Mouse (Mus musculus) kidney, postnatal 14 days (tissue): ENCODE results near the gene Gm49601.
A peak's percentile ranks its signal among the peaks of the same experiment; 100 is the strongest.

Source experiments
- DNase-seq: peaks from one replicate; pipeline ENCODE4 v3.0.0; 2022; ENCODE audit warnings: mixed read lengths

Gm49601 gene

DNA sequence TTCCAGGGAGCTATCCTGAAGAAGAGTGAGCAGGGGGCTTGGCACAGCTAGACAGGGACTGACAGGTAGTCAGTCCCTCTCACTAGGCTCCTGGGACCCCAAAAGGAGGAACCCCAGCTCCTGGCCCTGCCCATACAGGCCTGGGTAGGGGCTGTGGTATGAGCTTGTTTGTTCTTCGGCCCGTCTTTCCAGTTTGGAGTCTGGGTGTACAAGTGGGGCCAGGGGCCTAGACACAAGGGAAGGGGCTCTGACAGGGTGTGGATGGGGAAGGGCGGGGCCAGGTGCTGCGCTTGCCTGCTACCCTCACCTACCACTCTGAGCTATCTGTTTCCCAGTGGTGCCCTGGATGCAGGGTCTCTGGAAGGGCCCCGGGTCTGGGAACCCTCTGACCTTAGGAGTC lies 20.5 kb downstream of the Gm49601 start:
- DNase-seq, result no peak

DNA sequence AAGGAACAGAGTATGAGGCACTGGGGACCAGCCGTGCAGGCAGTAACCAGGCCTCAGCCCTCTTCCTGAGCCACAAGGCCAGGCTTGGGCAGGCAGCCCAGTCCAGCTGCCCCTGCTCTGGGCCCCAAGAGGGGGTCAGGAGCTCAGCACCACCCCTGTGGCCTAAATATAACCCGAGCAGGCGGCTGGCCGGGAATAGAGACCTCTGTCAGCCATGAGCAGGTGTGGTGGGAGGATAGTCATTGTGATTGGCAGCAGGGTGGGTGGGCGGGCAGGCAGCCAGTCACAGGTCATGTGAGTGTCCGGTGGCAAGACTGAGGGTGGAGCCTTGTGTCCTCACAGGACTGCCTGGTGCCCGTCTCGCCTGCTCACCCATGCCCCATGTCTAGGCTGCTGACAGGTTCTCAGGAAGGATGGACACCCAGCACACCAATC lies 21.9 kb downstream of the Gm49601 start:
- DNase-seq, result peak; percentile 48

DNA sequence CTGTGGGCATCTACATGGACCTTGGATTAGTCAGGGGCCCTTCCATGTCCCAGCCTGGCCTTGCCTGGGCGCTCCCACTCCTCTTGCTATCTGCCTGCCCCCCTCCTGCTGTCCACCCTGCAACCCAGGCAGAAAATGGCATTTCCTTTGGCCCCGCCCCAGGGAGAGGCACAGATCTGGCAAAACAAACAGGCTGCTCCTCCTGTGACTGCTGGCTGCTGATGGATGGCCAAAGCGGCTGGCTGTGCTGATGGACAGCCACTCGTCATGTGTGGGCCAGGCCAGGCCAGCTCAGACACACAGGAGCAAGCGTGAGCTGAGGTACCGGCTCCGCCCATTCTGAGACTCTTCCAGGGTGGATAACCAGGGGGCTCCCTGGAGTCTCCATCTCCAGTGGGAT lies 24.8 kb downstream of the Gm49601 start:
- DNase-seq, result no peak

GRCm38 (mm10) chr16:18598006-18598405 lies 28.2 kb downstream of the Gm49601 start:
- DNase-seq, result no peak

- DNase-seq, result no peak
Observed at GRCm38 (mm10) chr16:18596255-18596654, 30.0 kb downstream of the Gm49601 start.

GRCm38 (mm10) chr16:18593930-18594329 lies 32.3 kb downstream of the Gm49601 start:
- DNase-seq, result no peak

GRCm38 (mm10) chr16:18591047-18592018 lies 34.9 kb downstream of the Gm49601 start:
- DNase-seq, result no peak

DNA sequence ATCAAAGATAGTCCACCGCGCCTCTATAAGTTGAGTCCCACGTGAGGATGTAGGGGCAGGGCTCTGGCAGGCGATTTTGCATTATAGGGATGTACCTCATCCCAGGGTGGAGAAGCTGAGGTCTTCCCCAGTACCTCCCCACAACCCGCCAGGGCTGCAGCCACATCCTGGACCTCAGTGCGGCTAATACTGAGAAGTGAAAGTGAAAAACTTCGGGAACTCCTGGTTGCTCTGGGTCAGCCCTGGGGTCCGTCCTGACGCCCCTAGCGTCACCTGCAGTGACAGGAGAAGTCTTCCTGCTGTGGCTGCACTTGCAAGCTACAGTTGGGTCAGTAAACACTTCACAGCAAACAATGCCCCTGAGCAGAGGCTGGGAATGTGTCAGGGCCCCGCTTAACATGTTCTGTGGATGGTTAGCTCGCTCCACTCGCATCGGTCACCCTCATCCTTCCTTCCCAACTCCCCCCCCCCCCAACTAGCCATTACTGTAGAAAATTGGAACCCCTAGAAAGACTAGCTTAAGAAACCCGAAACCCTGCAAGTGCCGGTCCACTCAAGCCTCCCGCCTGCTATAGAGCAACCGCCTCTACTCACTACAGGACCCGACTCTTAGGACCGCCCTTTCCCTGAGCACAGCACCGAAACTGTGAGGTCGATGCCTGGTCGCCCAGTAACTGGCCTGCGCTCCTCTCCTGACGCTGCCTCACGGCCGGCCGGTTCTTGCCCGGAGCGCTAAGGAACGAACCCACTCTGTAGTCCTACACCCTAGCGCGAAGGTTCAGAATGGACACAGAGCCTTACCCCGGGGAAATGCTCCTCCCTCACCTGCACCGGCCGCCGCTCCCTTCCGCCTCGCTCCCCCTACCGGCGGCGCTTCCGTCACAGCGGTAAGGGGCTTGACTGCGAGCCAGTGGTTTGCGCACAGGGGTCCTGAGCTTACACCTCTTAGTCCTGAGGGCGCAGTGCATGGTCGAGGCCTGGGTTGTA lies 36.1 kb downstream of the Gm49601 start, which contains the start of gene Tbx1:
Tbx1 (minus strand) TSS at position 868 of the 987 bp plus-strand sequence.
- DNase-seq, result no peak

- DNase-seq, result no peak
Observed at GRCm38 (mm10) chr16:18589080-18589621, 37.1 kb downstream of the Gm49601 start.

DNA sequence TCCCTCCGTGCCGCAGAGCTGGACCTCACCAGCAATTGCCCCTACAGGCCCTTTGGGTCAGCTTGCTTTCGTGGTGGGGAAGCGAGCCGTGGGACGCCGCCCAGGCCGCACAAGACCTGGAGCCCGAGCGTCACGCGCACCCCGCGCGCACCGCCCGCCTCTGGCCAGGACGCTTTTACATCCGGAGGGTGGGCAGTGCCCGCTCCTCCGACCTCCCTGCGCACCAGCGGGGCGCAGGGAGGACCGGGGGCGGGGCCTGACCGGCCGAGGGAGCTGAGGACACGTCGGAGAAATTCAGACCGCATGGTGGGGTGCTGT lies 37.5 kb downstream of the Gm49601 start:
- DNase-seq, result no peak

GRCm38 (mm10) chr16:18587847-18588737 lies 38.1 kb downstream of the Gm49601 start:
- DNase-seq, result no peak

DNA sequence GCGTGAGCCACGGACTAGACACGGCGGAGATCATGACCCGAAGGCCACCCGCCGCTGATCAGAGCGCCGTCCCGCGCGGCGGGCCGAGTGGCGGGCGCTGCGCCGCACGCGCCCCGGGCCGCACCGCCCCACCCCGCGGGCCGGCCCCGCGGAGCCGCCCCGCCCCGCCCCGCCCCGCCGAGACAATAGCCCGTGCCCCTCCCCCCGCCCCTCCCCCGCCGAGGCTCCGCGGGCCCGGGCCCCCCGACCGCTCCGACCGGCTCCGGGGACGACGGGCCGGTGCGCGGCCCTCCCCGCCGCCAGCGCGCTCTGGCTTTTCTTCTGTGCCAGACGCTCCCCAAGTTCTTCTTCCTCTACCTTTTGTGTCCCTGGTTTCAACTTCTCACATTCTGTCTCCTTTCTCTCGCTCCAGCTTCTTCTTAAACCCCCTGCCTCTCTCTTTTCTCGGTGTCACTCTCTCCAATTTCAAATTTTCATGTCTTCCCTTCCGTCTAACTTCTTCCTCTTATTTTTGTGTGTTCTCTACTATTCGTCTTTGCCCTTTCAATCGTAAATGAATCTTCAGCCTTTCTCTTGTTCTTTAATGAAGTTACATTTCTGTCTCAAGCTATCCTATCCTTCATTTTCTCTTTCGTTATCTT lies 39.2 kb downstream of the Gm49601 start:
- DNase-seq, result no peak

GRCm38 (mm10) chr16:18586076-18586905 lies 39.9 kb downstream of the Gm49601 start:
- no peak for DNase-seq

DNA sequence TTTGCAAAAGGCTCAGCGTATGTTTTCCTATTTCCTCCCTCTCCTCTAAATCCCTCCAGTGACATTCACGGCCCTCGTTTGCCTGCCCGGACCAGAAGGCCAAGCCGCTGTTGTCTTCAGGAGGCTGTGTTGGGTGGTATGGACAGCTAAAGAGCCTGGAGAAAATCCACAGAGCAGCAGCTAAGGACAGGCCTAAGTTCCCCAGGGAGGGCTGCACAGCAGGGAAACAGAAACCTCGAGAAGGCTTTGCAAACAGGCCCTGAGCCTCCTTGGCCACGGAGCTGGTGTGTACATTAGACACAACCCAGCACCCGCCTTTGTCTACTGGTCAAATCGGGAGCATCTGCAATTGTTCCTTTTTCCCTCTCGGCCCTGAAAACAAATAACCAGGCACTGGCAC lies 40.6 kb downstream of the Gm49601 start:
- DNase-seq, result no peak

- no peak for DNase-seq
Observed at GRCm38 (mm10) chr16:18584901-18585510, 41.2 kb downstream of the Gm49601 start.

DNA sequence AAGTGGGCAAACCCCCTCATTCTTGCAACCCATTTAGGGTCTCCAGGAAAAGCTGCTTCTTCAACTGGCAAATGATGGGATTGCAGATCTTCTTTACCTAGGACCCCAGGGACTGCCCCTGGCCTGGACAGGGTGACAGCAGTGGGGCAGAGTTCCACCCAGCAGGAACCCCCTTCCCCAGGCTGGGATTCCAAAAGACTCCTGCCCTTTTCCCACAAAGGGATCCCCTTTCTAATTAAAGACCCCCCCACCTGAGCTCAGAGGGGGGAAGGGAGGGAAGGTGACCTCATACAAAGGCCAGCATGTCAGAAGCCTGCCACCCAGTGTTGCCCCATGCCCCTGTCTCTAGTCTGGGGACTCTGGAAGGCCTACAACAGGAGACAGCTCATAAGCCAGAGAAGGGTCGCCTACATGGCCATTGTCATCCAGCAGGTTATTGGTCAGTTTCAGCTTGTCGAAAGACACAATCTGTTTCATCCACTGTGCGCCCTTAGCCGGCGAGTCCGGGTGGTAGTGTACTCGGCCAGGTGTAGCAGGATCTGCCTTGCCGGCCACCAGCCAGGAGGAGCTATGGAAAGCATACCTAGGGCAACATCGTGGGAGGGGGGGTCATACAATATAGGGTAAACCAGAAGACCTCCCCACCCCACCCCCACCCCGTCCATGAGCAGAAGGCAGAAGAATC lies 42.4 kb downstream of the Gm49601 start:
- DNase-seq, result no peak

- no peak for DNase-seq
Observed at GRCm38 (mm10) chr16:18583169-18583568, 43.1 kb downstream of the Gm49601 start.

DNA sequence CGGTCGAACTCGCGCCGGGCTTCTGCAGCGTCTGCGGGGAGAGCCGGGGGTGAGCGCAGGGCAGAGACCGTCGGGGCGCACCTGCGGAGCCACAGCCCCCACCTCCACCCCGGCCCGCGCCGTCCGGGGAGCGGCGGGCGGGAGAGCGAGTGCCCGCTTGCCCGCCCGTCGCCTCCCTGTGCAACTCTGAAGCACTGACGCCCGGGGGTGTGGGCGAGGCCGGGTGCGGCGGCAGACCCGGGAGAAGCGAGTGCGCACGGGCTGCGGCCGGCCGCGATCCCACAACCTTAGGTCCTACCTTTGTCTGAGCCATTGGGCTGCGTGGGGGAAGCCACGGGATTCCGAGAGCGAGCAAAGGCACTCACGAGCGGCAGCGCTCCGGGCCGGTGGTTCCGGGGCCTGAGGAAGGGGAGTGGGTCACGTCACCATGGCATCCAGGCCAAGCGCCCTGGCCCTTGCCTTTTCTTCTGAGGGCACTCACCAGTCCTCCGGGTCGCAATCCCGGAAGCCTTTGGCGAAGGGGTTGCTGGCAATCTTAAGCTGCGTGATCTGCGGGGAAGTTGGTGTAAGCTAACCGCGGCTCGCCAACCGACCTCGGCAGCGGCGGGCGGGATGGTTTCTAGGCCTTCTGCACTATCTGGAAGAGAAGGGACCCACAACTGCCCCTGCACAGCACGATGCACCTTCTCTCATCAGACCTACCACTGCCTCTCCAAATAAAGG lies 43.6 kb downstream of the Gm49601 start:
- no peak for DNase-seq
